Mouse (Mus musculus) telencephalon, adult 2 months (tissue): ENCODE results near the gene Itgal.
A peak's percentile ranks its signal among the peaks of the same experiment; 100 is the strongest.
"Not testable (repeated sequence)": the region's sequence is repeated elsewhere in the genome, so short reads cannot be mapped to it uniquely, and the experiment has no call there.

Experiments
- DNase-seq: peaks from one replicate; pipeline ENCODE4 v3.0.0-alpha.2; 2011; ENCODE audit warnings: low read depth, low spot score

Itgal gene

GRCm38 (mm10) chr7:127278311-127278710 is 17.7 kb upstream of the Itgal start:
- no peak for DNase-seq

GRCm38 (mm10) chr7:127280092-127280491 is 16.0 kb upstream of the Itgal start:
- DNase-seq = no peak

DNA sequence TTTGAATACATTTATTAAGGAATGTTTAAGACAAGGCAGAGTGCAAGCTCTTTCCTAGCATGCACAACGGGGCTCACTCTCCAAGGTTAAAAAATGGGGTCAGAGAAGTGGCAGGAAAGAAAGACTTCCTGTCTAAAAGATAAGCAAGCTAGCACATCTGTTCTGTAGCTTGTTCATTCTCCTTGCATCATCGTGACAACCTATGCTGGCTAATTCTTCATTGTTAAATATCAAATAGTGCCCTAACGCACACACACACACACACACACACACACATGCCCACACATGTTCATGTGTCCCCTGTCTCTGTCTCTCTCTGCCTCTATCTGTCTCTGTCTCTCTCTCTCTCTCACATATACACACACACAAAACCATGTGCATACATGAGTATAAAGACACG is 14.9 kb upstream of the Itgal start:
- DNase-seq = no peak

DNA sequence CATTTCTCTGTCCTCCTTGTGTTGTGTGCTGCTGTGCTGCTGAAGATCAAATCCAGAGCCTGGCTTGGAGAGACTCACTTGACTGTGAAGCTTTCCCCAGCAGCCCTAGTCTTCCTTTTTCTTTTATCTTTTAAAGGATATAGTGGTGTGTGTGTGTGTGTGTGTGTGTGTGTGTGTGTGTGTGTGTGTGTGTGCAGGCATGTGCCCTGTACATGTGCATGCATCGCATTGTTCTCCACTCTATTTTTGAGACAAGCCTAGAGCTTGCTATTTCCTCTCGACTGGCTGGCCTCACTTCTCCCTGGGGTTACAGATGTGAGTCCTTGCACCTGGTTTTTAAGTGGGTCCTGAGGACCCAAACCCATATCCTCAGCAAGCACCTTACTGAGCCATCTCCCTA is 13.9 kb upstream of the Itgal start:
- DNase-seq = no peak

GRCm38 (mm10) chr7:127285154-127285553 is 10.9 kb upstream of the Itgal start:
- no peak for DNase-seq

GRCm38 (mm10) chr7:127287940-127288339 is 8.1 kb upstream of the Itgal start:
- DNase-seq = no peak

- DNase-seq = no peak
Observed at GRCm38 (mm10) chr7:127289306-127289705, 6.8 kb upstream of the Itgal start.

- no peak for DNase-seq
Observed at GRCm38 (mm10) chr7:127290142-127290541, 5.9 kb upstream of the Itgal start.

GRCm38 (mm10) chr7:127296786-127297555 is 911 bp downstream of the Itgal start:
- DNase-seq = no peak

DNA sequence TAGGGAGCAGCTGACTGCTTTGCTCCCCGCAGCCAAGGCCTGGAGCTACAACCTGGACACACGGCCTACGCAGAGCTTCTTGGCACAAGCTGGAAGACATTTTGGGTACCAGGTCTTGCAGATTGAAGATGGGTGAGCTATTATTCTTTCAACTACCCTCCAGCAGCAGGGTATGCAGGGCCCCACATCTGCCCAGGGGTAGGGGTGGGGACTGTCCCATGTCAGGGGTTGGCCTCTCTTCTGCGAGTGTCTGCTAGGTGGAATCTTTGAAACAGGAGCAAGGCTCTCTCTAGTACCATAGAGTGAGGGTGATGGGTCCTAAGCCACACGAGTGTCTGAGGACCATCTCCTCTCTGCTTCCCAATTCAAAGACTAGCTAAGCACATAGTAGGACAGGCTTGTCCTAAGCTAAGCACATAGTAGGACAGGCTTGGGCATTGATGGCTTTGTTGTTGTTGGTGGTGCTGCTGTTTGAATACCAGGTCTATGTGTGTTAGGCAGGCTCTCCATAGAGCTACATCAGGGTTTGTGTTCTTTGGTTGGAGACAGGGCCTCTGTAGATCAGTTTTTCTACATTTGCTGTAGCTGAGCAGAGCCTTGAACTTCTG is 1.6 kb downstream of the Itgal start:
- DNase-seq = no peak

DNA sequence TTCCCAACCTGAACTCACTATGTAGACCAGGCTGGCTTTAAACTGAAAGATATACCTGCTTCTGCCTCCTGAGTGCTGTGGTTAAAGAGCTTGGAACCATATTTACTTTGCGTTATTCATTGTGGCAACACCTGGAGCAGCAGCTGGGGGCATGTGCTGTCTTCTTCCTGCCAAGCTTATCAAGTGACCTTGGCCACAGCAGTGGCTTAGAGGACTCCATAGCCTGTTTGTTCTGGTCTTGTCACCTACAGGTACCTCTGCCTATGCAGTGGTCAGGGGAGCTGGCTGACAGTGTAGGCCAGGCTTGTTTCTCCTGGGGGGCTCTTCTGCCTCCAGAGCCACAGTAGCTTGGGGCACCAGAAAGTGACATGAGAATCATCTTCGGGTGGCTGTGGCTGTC is 12.4 kb downstream of the Itgal start:
- no peak for DNase-seq

DNA sequence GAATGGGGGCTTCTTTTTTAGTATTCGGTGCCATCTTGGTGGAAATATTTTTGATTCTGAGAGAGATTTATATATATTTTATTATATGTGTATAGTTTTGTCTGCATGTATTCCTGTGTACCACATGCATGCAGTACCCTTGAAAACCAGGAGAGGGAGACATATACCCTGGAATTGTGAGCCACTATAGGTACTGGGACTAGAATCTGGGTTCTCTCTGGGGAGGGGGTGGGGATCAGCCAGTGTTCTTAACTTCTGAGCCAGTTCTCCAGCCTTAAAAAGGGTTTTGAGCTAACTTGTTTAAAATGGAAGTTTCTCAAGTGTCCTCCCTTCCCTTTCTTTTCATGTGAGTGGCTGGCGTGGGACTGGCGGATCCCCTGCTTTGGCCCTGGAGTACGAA is 12.8 kb downstream of the Itgal start:
- peak; percentile 9 for DNase-seq

DNA sequence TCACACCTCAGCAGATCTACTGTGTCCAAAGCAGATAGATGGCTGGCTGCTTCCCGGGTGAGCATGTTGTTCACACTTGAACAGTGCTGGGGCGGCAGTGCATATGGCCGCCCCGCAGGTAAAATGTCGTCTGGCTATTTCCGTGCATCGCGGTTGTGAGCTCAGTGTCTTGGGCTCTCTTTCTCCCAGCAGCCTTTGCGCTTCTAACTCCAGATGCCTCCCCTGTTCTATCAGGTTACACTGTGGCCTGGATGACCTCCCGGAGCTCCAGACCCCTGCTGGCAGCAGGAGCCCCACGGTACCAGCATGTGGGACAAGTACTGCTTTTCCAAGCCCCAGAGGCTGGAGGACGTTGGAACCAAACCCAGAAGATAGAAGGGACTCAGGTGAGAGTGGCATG is 13.9 kb downstream of the Itgal start:
- DNase-seq = no peak

DNA sequence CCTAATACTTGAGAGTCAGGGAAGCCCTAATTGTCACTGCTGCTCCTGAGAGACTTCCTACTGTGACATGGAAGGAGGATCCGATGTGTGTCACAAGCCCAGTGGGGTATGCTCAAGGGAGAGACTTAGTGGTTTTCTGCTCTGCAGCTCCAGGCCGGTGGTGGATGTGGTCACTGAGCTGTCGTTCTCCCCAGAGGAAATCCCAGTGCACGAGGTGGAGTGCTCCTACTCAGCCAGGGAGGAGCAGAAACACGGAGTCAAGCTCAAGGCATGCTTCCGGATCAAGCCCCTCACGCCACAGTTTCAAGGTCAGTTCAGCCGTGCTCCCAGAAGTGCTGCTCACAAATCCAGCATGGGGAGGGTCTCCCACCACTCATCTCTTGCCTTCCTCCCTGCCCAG is 17.9 kb downstream of the Itgal start:
- DNase-seq = no peak

DNA sequence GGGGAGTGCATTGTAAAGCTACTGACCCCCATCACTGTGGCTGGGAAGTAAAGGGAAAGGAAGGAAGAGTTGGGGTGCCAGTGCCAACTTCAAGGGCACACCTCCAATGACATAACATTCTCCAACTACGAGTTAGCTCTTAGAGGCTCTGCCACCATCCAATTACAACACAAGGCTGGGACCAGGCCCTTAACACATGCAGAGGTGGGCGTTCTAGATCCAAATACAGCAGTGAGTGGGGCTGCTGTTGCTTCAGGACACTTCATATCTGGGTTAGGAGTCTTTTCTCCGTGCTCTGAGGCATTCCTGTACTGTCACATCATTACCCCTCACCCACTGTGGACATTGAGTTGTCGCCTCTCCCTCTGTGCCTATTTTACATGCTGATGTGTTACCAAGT is 25.0 kb downstream of the Itgal start:
- no peak for DNase-seq

DNA sequence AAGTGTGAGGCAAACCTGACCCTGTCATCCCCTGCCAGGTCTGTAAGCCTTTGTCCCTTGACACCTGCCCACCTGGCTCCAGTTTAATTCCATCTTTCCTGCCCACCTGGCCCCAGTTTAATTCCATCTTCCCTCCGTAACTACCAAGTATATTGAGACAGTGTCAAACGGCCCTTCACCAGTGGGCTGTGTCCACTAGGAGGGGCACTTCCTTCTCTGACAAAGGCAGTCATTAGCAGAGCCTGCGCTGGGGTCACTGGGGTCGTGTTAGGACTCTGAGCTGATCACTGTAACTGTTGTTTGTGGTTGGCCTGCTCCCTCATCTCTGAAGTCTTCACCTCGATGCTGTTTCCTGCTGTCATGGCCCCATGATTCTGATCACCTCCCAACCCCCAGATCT is 26.0 kb downstream of the Itgal start:
- no peak for DNase-seq

DNA sequence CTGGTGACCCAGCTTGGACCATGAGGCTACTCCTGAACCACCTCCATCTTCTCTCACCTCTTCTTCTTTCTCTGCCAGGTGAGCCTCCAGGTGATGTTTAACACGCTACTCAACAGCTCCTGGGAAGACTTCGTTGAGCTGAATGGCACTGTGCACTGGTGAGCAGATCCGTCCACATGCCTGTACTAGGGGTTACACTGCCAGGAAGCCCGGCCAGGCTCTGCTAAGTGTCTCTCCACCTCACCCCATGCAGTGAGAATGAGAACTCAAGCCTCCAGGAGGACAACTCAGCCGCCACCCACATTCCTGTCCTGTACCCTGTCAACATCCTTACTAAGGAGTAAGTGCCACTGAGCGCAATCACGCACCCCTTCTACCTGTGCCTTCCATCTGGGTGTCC is 28.9 kb downstream of the Itgal start:
- DNase-seq = no peak

- no peak for DNase-seq
Observed at GRCm38 (mm10) chr7:127325550-127325949, 29.5 kb downstream of the Itgal start.

DNA sequence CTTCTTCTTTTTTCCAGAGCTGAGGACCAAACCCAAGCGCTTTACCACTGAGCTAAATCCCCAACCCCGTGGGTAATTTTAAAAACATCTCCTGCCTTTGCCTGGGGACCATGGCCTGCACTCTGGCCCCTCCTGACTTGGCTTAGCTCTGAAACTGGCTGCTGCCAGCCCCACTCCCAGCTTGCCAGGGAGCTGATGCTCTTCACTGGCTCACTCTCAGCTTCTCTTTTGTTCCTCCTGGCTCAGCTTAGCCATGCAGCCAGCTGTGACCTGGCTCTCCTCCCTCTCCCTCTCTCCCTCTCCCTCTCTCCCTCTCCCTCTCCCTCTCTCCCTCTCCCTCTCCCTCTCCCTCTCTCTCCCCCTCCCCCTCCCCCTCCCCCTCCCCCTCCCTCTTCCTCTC is 30.6 kb downstream of the Itgal start:
- no peak for DNase-seq

GRCm38 (mm10) chr7:127333240-127333639 is 37.2 kb downstream of the Itgal start:
- DNase-seq = no peak

GRCm38 (mm10) chr7:127335604-127336003 is 39.5 kb downstream of the Itgal start:
- no peak for DNase-seq

GRCm38 (mm10) chr7:127337636-127338035 is 41.6 kb downstream of the Itgal start:
- DNase-seq = no peak

DNA sequence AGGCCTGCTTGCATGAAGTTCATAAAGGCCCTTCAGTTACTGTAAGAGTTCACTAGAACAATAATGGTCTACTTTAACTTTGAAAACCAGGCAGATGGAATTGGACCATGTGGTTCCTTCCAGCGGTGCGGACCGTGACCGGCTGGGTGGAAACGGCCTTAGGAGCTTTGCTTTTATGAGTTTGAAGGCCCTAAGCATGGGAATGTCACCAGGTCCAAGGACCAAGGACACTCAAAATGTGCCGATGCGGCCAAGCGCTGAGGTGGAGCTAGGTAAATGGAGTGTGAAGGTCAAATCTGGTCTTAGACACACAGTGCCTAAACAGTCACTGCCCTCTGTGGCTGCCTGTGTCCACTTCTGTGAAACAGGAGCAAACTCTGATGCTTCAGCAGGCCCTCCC is 45.3 kb downstream of the Itgal start:
- no peak for DNase-seq

- not testable (repeated sequence) for DNase-seq
Observed at GRCm38 (mm10) chr7:127341861-127342260, 45.8 kb downstream of the Itgal start.
